Mouse (Mus musculus): ENCODE results near the gene Igfals. TPM values are rescaled to one million over a fixed set of nuclear protein-coding genes. Genes with fewer than 3 reads are reported as not detected.

The Igfals gene
- polyA plus RNA-seq, 1 experiment from 2014 or later, result 0.51 TPM

DNA sequence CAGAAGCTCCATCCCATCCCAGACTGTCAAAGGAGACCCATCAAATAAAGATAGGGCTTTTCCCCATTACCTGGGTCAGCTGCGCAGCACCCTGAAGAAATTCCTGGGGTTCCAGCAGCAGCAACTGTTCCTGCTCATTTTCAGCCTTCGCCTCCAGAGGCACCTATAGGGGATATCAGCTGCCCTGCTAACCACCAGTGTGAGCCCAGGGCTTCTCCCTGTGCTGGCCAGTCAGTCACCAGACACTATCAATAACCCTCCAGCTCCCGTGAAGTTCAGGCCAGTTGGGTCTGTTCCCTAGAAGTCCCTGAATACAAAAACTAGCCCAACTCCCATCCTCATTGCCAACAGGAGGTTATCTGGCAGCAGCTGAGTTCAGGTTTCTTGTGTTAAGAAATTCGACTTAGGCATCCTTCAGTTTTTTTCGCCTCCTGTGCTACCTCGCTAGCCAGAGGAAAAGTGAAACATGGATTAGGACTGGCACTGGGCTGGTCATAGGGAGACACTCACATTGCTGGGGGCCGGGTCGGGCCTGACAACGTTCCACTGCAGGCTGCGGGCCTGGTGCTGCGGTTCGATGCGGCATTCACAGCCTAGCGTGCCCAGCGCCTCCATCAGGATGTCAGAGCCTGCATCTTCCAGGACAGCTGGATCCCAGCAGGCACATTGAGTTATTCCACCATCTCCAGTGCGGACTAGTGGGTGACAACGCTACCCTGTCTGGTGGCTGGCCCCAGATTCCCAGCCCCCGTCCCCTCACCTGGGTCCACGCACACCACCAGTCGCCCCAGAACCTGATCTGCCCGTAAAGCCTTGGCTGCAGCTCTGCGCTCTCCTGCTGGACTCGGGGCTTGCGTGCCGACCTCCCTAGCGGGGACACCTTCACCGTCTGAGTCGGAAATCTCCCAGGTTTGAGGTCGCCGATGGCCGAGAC is 28.5 kb downstream of the Igfals start:
- ATAC-seq (ENCODE audit: low read depth) (peak; percentile 4; the same call in 1 of the 2 replicates), DNase-seq (ENCODE audit: low spot score) (no peak)
- Histone ChIP-seq H3K4me3 (ENCODE audit: low read depth, low read length) (peak overlapping the region; percentile 83), H3K27me3 (replicated peaks; ENCODE audit: control insufficient read depth, insufficient read depth, low read length) (no peaks in the 10 kb centered on the region), H3K36me3 (ENCODE audit: control insufficient read depth, insufficient read depth, low read length) (peaks cover 62% of the 10 kb centered on the region), H3K9ac (ENCODE audit: low read depth, low read length) (peak overlapping the region; percentile 90), H3K4me1 (ENCODE audit: control insufficient read depth, insufficient read depth, low read length) (peaks cover 10% of the 10 kb centered on the region), H3K4me2 (ENCODE audit: low read depth, low read length) (peak overlapping the region; percentile 90), H3K9me3 (ENCODE audit: control insufficient read depth, low read length) (no peaks in the 10 kb centered on the region), H3K27ac (replicated peaks; ENCODE audit: low read depth, low read length) (peak overlapping the region; percentile 76; the same call in 1 of the 2 replicates)
- WGBS, result 11% methylated on average over 23 of the region's 31 CpGs

DNA sequence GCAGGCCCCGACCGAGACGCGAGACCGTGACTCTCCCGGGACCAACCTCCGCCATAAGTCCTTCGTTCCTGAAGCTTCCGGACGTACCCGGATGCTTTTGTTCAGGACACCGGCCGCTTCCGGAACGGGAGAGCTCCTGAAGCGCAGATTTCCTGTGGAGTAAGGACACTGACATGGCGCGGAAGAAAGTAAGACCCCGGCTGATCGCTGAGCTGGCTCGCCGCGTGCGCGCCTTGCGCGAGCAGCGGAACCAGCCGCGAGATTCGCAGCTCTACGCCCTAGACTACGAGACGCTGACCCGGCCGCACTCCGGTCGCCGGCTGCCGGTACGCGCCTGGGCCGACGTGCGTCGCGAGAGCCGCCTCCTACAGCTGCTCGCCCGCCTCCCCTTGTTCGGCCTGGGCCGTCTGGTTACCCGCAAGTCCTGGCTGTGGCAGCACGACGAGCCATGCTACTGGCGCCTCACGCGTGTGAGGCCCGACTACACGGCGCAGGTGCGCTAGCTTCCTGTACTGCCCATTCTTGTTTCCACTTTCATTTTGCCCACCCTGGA is 29.3 kb downstream of the Igfals start, which contains the start of the genes Eme2 and Mrps34:
Eme2 (minus strand) TSS at position 93 of the 553 bp plus-strand sequence.
Mrps34 (plus strand) TSS at position 122 of the 553 bp plus-strand sequence.
- H3K36me3 ChIP-seq (ENCODE audit: control insufficient read depth, insufficient read depth, low read length), result peaks cover 62% of the 10 kb centered on the region
- peak within 1 kb of the TSS; percentile 76 for H3K27ac ChIP-seq (replicated peaks; ENCODE audit: low read depth, low read length)
- peak within 1 kb of the TSS; percentile 90 for H3K9ac ChIP-seq (ENCODE audit: low read depth, low read length)
- H3K9me3 ChIP-seq (ENCODE audit: control insufficient read depth, low read length), result no peaks in the 10 kb centered on the region
- WGBS, result under 1% methylated on average over 32 of the region's 62 CpGs
- H3K4me3 ChIP-seq (ENCODE audit: low read depth, low read length), result peak within 1 kb of the TSS; percentile 83
- ATAC-seq (ENCODE audit: low read depth), result peak; percentile 64
- H3K4me1 ChIP-seq (ENCODE audit: control insufficient read depth, insufficient read depth, low read length), result peaks cover 10% of the 10 kb centered on the region
- peak; percentile 93 for DNase-seq (ENCODE audit: low spot score)
- peak within 1 kb of the TSS; percentile 90 for H3K4me2 ChIP-seq (ENCODE audit: low read depth, low read length)
- H3K27me3 ChIP-seq (replicated peaks; ENCODE audit: control insufficient read depth, insufficient read depth, low read length), result no peaks in the 10 kb centered on the region

DNA sequence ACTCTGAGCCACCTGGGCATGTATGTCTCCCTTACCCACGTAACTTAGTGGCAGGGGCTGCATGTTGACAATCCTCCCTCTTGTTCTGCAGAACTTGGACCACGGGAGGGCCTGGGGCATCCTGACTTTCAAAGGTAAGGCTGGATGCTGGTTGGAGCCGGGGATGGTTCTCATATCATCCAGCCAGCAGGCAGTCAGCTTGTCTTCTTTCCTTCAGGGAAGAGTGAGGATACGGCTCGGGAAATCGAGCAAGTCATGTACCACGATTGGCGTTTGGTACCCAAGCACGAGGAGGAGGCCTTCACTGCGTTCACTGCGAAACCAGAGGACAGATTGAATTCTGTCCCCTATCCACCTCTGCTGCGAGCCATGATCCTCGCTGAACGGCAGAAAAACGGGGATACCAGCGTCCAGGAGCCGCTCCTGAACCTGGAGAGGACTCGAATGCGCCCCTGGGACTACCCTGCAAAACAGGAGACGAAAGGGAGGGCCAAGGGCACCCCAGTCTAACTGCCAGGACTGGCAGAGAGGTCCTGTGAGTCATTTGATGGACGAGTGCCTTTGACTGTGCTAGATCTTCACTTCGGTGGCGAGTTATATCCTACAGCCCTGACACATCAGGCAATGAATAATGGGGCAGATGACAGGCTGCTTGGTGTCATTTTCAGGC is 29.9 kb downstream of the Igfals start:
- no peaks in the 10 kb centered on the region for H3K9me3 ChIP-seq (ENCODE audit: control insufficient read depth, low read length)
- peak overlapping the region; percentile 90 for H3K4me2 ChIP-seq (ENCODE audit: low read depth, low read length)
- ATAC-seq (ENCODE audit: low read depth) (no peak), DNase-seq (ENCODE audit: low spot score) (no peak)
- H3K4me1 ChIP-seq (ENCODE audit: control insufficient read depth, insufficient read depth, low read length), result peaks cover 10% of the 10 kb centered on the region
- H3K27ac ChIP-seq (replicated peaks; ENCODE audit: low read depth, low read length), result peak overlapping the region; percentile 76
- H3K36me3 ChIP-seq (ENCODE audit: control insufficient read depth, insufficient read depth, low read length), result peaks cover 62% of the 10 kb centered on the region
- H3K27me3 ChIP-seq (replicated peaks; ENCODE audit: control insufficient read depth, insufficient read depth, low read length), result no peaks in the 10 kb centered on the region
- peak overlapping the region; percentile 83 for H3K4me3 ChIP-seq (ENCODE audit: low read depth, low read length)
- WGBS, result 7% methylated on average over 23 of the region's 23 CpGs
- peak overlapping the region; percentile 90 for H3K9ac ChIP-seq (ENCODE audit: low read depth, low read length)

- peak within 1 kb of the TSS; percentile 76 for H3K27ac ChIP-seq (replicated peaks; ENCODE audit: low read depth, low read length)
- peaks cover 10% of the 10 kb centered on the region for H3K4me1 ChIP-seq (ENCODE audit: control insufficient read depth, insufficient read depth, low read length)
- DNase-seq (ENCODE audit: low spot score) (peak; percentile 85), ATAC-seq (ENCODE audit: low read depth) (peak; percentile 65)
- peak within 1 kb of the TSS; percentile 83 for H3K4me3 ChIP-seq (ENCODE audit: low read depth, low read length)
- peak within 1 kb of the TSS; percentile 90 for H3K4me2 ChIP-seq (ENCODE audit: low read depth, low read length)
- peak within 1 kb of the TSS; percentile 90 for H3K9ac ChIP-seq (ENCODE audit: low read depth, low read length)
- H3K27me3 ChIP-seq (replicated peaks; ENCODE audit: control insufficient read depth, insufficient read depth, low read length), result no peaks in the 10 kb centered on the region
- under 1% methylated on average over 42 of the region's 50 CpGs for WGBS
- no peaks in the 10 kb centered on the region for H3K9me3 ChIP-seq (ENCODE audit: control insufficient read depth, low read length)
- H3K36me3 ChIP-seq (ENCODE audit: control insufficient read depth, insufficient read depth, low read length), result peaks cover 62% of the 10 kb centered on the region
Observed at GRCm38 (mm10) chr17:24896241-24896992, 30.6 kb downstream of the Igfals start, which contains the start of gene Nme3. Gene Nme3 (plus strand): TSS chr17:24896500.

DNA sequence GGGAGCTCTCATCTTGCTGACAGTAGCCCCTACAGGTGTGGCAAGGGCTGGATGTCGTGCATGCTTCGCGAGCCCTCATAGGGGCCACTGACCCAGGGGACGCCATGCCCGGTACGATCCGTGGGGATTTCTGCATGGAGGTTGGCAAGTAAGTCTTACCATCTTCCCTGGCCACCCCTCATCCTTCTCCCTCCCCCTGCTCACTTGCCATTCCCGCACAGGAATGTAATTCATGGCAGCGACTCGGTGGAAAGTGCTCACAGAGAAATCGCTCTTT is 31.1 kb downstream of the Igfals start:
- Histone ChIP-seq H3K9ac (ENCODE audit: low read depth, low read length) (peak overlapping the region; percentile 90), H3K4me3 (ENCODE audit: low read depth, low read length) (peak overlapping the region; percentile 83), H3K36me3 (ENCODE audit: control insufficient read depth, insufficient read depth, low read length) (peaks cover 63% of the 10 kb centered on the region), H3K27ac (replicated peaks; ENCODE audit: low read depth, low read length) (no peak overlapping the region), H3K4me1 (ENCODE audit: control insufficient read depth, insufficient read depth, low read length) (peaks cover 10% of the 10 kb centered on the region), H3K9me3 (ENCODE audit: control insufficient read depth, low read length) (no peaks in the 10 kb centered on the region), H3K27me3 (replicated peaks; ENCODE audit: control insufficient read depth, insufficient read depth, low read length) (no peaks in the 10 kb centered on the region), H3K4me2 (ENCODE audit: low read depth, low read length) (peak overlapping the region; percentile 90)
- 49% methylated on average over 8 of the region's 11 CpGs for WGBS
- DNase-seq (ENCODE audit: low spot score) (no peak), ATAC-seq (ENCODE audit: low read depth) (no peak)

GRCm38 (mm10) chr17:24897600-24897999 is 31.8 kb downstream of the Igfals start:
- H3K4me1 ChIP-seq (ENCODE audit: control insufficient read depth, insufficient read depth, low read length), result peaks cover 10% of the 10 kb centered on the region
- H3K9me3 ChIP-seq (ENCODE audit: control insufficient read depth, low read length), result no peaks in the 10 kb centered on the region
- H3K9ac ChIP-seq (ENCODE audit: low read depth, low read length), result peak overlapping the region; percentile 90; the same call in 1 of the 2 replicates
- no peaks in the 10 kb centered on the region for H3K27me3 ChIP-seq (replicated peaks; ENCODE audit: control insufficient read depth, insufficient read depth, low read length)
- WGBS, result 73% methylated on average over 4 of the region's 4 CpGs
- ATAC-seq (ENCODE audit: low read depth) (no peak), DNase-seq (ENCODE audit: low spot score) (no peak)
- peaks cover 63% of the 10 kb centered on the region for H3K36me3 ChIP-seq (ENCODE audit: control insufficient read depth, insufficient read depth, low read length)
- H3K4me3 ChIP-seq (ENCODE audit: low read depth, low read length), result no peak overlapping the region; the same call in 1 of the 2 replicates
- H3K27ac ChIP-seq (replicated peaks; ENCODE audit: low read depth, low read length), result no peak overlapping the region
- no peak overlapping the region for H3K4me2 ChIP-seq (ENCODE audit: low read depth, low read length)

DNA sequence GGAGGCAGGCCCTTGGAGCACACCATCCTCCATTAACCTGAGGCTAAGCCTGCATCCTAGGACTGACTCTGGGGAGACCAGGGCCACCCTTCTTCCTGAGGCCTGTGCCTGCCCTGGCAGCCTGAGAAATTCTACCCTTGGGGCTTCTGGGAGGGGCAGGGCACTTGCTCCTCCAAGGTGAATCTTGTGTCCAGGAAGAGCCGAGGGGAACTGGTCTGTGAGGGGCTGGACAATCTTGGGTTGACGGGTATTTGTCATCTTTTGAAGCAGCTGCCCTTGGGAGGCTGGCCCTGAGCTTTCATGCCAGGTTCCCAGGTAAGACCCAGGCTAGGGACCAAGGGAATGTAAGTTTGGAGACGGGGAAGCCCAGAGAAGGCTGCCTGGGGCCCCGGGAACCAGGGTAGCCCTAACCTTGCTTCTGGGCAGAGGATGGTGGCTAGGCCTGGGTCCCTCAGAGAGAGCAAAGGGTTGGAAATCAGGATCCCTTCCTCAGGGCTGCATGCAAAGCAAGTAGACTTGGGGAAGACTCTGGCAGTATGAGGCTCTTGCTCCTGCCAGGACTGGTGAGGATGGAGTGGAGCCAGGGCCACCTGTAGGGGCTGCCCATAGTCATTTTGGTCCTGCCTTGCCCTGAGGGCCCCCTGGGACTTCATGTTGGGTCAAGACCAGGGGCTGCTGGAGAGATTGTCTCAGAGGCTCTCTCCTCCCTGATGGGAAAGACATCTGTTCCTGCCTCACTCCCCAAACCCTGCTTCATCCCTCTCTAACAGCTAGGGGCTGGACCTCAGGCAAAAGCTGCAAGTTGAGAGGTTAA is 32.5 kb downstream of the Igfals start:
- H3K4me2 ChIP-seq (ENCODE audit: low read depth, low read length), result no peak overlapping the region
- peaks cover 10% of the 10 kb centered on the region for H3K4me1 ChIP-seq (ENCODE audit: control insufficient read depth, insufficient read depth, low read length)
- peaks cover 63% of the 10 kb centered on the region for H3K36me3 ChIP-seq (ENCODE audit: control insufficient read depth, insufficient read depth, low read length)
- no peaks in the 10 kb centered on the region for H3K9me3 ChIP-seq (ENCODE audit: control insufficient read depth, low read length)
- H3K9ac ChIP-seq (ENCODE audit: low read depth, low read length), result no peak overlapping the region
- WGBS, result 79% methylated on average over 4 of the region's 4 CpGs
- ATAC-seq (ENCODE audit: low read depth) (no peak), DNase-seq (ENCODE audit: low spot score) (no peak)
- no peaks in the 10 kb centered on the region for H3K27me3 ChIP-seq (replicated peaks; ENCODE audit: control insufficient read depth, insufficient read depth, low read length)
- H3K27ac ChIP-seq (replicated peaks; ENCODE audit: low read depth, low read length), result no peak overlapping the region
- no peak overlapping the region for H3K4me3 ChIP-seq (ENCODE audit: low read depth, low read length)

All from embryonic facial prominence, embryonic 14.5 days (tissue).